Mouse (Mus musculus) hindbrain, embryonic 11.5 days (tissue): ENCODE data around the gene Zbtb26. TPM values are rescaled to one million over a fixed set of nuclear protein-coding genes. Genes with fewer than 3 reads are reported as not detected.
A peak's percentile ranks its signal among the peaks of the same experiment; 100 is the strongest.

Experiments used
- ATAC-seq: fragments of 200-750 bp; cut with Nextera tagmentation; 2 replicates; pipeline ENCODE4 v1.8.0; 2017; ENCODE audit warnings: mild to moderate bottlenecking, moderate TSS enrichment, moderate library complexity; ENCODE audit not compliant: low FRiP score
- DNase-seq: peaks from one replicate; pipeline ENCODE4 v3.0.0-alpha.2; 2015; ENCODE audit warnings: low spot score
- H3K27ac ChIP-seq: fragments of 300-500 bp; sonication (generic); 2 replicates; pipeline ENCODE4 v1.5.1; 2014; ENCODE audit warnings: mild to moderate bottlenecking, low read depth, low read length
- H3K27me3 ChIP-seq: fragments of 300-500 bp; sonication (generic); 2 replicates; pipeline ENCODE4 v1.6.1; 2014; ENCODE audit warnings: mild to moderate bottlenecking, low read length, moderate library complexity, mixed read lengths; ENCODE audit not compliant: control insufficient read depth, insufficient read depth
- H3K36me3 ChIP-seq: fragments of 300-500 bp; sonication (generic); 2 replicates; pipeline ENCODE4 v1.6.1; 2014; ENCODE audit warnings: mild to moderate bottlenecking, low read length, moderate library complexity, mixed read lengths; ENCODE audit not compliant: control insufficient read depth, insufficient read depth
- H3K4me1 ChIP-seq: fragments of 300-500 bp; sonication (generic); replicated peaks from 2 replicates; pipeline ENCODE4 v1.6.1; 2014; ENCODE audit warnings: low read length, mixed read lengths; ENCODE audit not compliant: control insufficient read depth, insufficient read depth
- H3K4me2 ChIP-seq: fragments of 300-500 bp; sonication (generic); replicated peaks from 2 replicates; pipeline ENCODE4 v1.6.1; 2014; ENCODE audit warnings: mild to moderate bottlenecking, low read depth, low read length
- H3K4me3 ChIP-seq: fragments of 300-500 bp; sonication (generic); 2 replicates; pipeline ENCODE4 v1.5.1; 2014; ENCODE audit warnings: low read depth, low read length
- H3K9ac ChIP-seq: fragments of 300-500 bp; sonication (generic); 2 replicates; pipeline ENCODE4 v1.6.1; 2014; ENCODE audit warnings: low read depth, low read length
- H3K9me3 ChIP-seq: fragments of 300-500 bp; sonication (generic); 2 replicates; pipeline ENCODE4 v1.6.1; 2016; ENCODE audit warnings: low read length; ENCODE audit not compliant: control insufficient read depth
- WGBS: fragments of 180-500 bp; shearing (Covaris S2); extraction: QIAGEN DNeasy Blood & Tissue Kit; methylation state at CpG from one replicate; pipeline ENCODE4 v1.1.7; 2014; 5-methylcytosine and 5-hydroxymethylcytosine counted together
- polyA plus RNA-seq: library from polyadenylated mRNA; unstranded; fragments of >200 nt; fragmentation: Nextera tagmentation; extraction: Ambion mirVana; gene quantifications from 2 replicates; pipeline ENCODE4 v1.2.1, GENCODE M21; 2014

Zbtb26 gene
- polyA plus RNA-seq, 1 experiment from 2014 or later, result 13.6 TPM

DNA sequence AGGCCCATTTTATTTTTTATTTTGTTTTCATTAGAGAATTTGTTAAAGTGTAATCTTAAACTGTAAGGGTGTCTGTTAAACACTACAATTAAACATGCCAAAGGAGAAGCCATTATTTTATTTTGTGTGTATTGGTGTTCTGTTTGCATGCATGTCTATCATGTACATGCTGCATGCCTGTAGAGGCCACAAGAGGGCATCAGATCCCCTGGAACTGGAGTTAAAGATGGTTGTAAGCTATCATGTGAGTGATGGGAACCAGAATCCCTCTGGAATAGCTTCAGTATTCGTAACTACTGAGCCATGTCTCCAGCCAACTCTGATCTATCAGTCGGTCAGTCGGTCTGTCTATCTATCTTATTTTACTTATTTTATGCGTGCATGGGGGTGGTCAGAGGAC lies 17.8 kb upstream of the Zbtb26 start:
- H3K4me1 ChIP-seq, result no peaks in the 10 kb centered on the region
- no peak overlapping the region for H3K4me2 ChIP-seq
- whole genome bisulfite sequencing, result 98% methylated on average over 4 of the region's 4 CpGs
- no peaks in the 10 kb centered on the region for H3K36me3 ChIP-seq
- DNase-seq (no peak), ATAC-seq (no peak)
- no peak overlapping the region for H3K4me3 ChIP-seq
- H3K27ac ChIP-seq, result no peak overlapping the region
- no peaks in the 10 kb centered on the region for H3K9me3 ChIP-seq
- H3K9ac ChIP-seq, result no peak overlapping the region
- H3K27me3 ChIP-seq, result no peaks in the 10 kb centered on the region

DNA sequence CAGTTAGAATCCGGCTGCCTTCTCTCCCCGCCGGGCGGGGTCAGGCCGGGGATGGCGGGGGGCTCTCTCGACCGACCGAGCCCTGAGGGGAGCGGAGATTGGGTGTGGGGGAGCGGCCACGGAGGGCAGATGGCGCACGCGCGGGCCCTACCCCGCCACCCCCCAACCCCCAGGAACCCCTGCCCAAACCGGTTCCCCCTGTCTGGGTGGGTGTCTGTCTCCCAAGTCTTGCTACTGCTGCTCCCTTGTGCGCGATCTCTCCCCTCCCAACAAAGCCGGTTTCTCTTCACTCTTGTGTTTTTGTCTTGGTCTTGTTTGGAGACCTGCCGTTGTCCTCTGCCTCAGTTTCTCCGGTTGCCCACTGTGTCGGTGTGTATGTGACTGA lies 9.4 kb upstream of the Zbtb26 start:
- Histone ChIP-seq H3K4me2 (peak overlapping the region; percentile 75), H3K36me3 (no peaks in the 10 kb centered on the region), H3K27me3 (no peaks in the 10 kb centered on the region), H3K4me3 (peak overlapping the region; percentile 93), H3K27ac (peak overlapping the region; percentile 79), H3K4me1 (peaks cover 3% of the 10 kb centered on the region; the same call in 1 of the 2 replicates), H3K9ac (peak overlapping the region; percentile 92), H3K9me3 (no peaks in the 10 kb centered on the region)
- peak; percentile 91 for ATAC-seq
- no peak for DNase-seq
- WGBS, result 1% methylated on average over 19 of the region's 24 CpGs

DNA sequence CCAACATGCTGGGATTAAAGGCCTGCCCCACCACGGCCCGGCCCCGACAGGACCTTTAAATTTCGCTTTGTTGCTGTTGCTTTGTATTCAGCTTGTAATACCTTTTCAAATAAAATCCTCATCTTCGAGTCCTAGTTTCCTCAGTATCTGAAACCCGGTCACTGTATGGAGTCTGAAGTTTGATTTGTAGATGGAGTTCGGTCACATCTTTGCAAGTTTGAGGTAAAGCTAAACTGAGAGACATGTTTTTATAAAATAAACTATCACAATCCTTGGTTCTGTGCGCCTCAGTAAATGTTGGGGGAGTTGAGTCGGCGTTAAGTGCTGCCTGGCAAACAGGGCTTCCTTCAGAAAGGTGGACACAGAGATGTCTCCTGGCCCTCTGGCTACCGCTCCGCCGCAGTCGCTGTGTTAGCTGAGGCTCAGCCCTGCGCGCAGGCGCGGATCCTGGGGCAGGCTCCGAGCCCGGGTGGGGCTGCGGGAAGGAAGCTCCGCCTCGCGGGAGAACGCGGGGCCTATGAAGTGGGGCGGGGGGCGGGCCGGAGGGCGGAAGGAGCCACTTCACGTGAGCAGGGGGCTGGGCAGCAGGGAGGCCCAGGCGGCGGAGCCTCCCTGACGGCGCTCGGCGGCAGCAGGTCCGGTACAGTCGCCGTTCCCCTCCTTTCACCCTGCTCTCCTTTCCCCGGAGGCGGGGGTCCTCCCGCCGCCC lies 8.9 kb upstream of the Zbtb26 start:
- peak; percentile 95 for DNase-seq
- H3K4me3 ChIP-seq, result peak overlapping the region; percentile 93
- peak overlapping the region; percentile 75 for H3K4me2 ChIP-seq
- 12% methylated on average over 36 of the region's 44 CpGs for WGBS
- H3K27ac ChIP-seq, result peak overlapping the region; percentile 79
- peaks cover 3% of the 10 kb centered on the region; the same call in 1 of the 2 replicates for H3K4me1 ChIP-seq
- ATAC-seq, result peak; percentile 98
- peak overlapping the region; percentile 92 for H3K9ac ChIP-seq
- no peaks in the 10 kb centered on the region for H3K27me3 ChIP-seq
- H3K9me3 ChIP-seq, result no peaks in the 10 kb centered on the region
- H3K36me3 ChIP-seq, result no peaks in the 10 kb centered on the region

DNA sequence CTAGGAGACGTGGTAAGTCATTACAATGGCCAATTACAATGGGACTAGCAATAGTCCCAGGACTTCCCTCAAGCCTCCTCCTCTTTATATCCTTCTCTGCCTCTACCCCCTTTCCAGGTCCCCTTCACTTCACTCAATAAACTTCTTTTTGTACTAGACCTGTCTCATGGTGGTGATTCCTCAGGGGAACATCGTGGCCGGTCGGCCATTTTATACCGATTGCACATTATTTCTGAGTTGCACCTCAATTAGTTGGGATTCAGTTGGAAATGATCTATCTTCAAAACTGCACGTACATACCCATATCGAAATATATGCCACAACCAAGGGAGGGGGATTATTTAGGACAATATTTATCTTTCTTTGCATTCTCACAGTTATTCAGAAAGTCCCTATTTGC lies 11.3 kb downstream of the Zbtb26 start:
- peak; percentile 43 for ATAC-seq
- no peaks in the 10 kb centered on the region for H3K4me1 ChIP-seq
- peak overlapping the region; percentile 98 for H3K27ac ChIP-seq
- peak overlapping the region; percentile 90 for H3K4me3 ChIP-seq
- H3K36me3 ChIP-seq, result no peaks in the 10 kb centered on the region
- H3K9me3 ChIP-seq, result no peaks in the 10 kb centered on the region
- H3K4me2 ChIP-seq, result peak overlapping the region; percentile 79
- DNase-seq, result peak; percentile 49
- WGBS, result 21% methylated on average over 7 of the region's 7 CpGs
- no peaks in the 10 kb centered on the region for H3K27me3 ChIP-seq
- peak overlapping the region; percentile 94 for H3K9ac ChIP-seq

DNA sequence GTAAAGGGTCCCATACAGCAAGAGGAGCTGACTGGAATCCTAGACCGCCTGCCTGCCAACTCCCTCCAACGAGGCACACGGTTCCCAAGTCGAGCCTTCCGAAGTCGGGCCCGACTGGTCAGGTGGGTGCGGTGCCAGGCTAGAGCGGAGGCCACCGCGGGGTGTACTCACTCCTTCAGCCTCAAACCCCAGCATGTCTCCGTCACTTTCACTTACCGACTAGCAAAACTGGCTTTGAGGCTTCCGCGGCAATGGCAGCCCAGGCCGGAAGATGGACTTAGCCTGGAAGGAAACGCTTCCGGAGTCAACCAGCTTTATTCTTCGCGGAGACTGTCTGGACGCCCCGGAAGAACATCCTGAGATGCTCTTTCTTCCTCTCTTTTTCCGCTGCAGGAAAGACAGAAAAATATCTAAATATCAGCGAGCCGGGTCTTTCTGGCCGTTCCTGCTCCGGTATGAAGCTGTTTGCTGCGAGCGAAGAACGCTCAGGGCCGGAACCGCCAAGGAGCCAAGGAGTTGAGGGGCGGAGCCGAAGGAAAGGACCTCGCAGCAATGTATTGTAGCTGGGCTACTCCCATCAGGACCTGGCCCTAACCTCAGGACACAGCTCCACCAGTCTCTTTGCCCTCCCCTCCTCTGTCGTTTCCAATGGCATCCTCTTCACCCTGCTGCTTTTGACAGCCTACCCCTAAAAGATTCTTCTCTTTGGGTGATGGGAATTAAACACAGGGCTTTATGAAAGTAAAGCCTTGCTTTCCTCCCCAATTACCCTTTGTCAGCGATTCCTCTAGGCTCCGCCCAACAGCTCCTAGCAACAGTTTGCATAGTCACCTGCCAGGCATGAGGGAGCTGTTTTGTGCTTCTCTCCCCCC lies 12.1 kb downstream of the Zbtb26 start:
- ATAC-seq, result peak; percentile 96
- under 1% methylated on average over 38 of the region's 38 CpGs for WGBS
- no peaks in the 10 kb centered on the region for H3K4me1 ChIP-seq

DNA sequence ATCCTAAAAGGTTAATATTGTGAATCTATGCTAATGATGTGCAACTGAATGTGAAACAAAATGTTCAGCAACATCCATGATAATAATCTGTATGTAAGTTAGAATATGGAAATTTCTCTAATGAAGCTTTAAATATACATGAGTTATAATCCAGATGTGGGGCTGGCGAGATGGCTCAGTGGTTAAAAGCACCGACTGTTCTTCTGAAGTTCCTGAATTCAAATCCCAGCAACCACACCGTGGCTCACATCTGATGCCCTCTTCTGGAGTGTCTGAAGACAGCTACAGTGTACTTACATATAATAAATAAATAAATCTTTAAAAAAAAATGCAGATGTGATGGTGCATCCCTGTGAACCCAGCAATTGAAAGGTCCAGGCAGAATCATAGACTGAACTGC lies 19.3 kb downstream of the Zbtb26 start:
- H3K9ac ChIP-seq, result no peak overlapping the region
- H3K27me3 ChIP-seq, result no peaks in the 10 kb centered on the region
- no peaks in the 10 kb centered on the region for H3K4me1 ChIP-seq
- no peaks in the 10 kb centered on the region for H3K36me3 ChIP-seq
- no peak for DNase-seq
- H3K9me3 ChIP-seq, result no peaks in the 10 kb centered on the region
- no peak for ATAC-seq
- H3K4me3 ChIP-seq, result no peak overlapping the region
- WGBS, result 68% methylated on average over 3 of the region's 3 CpGs
- no peak overlapping the region for H3K27ac ChIP-seq
- no peak overlapping the region for H3K4me2 ChIP-seq

More for the DNA sequence above, 12.1 kb downstream of the Zbtb26 start:
- H3K9me3 ChIP-seq, result no peaks in the 10 kb centered on the region
- peak overlapping the region; percentile 94 for H3K9ac ChIP-seq
- H3K27ac ChIP-seq, result peak overlapping the region; percentile 98
- peak overlapping the region; percentile 79 for H3K4me2 ChIP-seq
- no peaks in the 10 kb centered on the region for H3K36me3 ChIP-seq
- no peaks in the 10 kb centered on the region for H3K27me3 ChIP-seq
- DNase-seq, result peak; percentile 88
- H3K4me3 ChIP-seq, result peak overlapping the region; percentile 90

DNA sequence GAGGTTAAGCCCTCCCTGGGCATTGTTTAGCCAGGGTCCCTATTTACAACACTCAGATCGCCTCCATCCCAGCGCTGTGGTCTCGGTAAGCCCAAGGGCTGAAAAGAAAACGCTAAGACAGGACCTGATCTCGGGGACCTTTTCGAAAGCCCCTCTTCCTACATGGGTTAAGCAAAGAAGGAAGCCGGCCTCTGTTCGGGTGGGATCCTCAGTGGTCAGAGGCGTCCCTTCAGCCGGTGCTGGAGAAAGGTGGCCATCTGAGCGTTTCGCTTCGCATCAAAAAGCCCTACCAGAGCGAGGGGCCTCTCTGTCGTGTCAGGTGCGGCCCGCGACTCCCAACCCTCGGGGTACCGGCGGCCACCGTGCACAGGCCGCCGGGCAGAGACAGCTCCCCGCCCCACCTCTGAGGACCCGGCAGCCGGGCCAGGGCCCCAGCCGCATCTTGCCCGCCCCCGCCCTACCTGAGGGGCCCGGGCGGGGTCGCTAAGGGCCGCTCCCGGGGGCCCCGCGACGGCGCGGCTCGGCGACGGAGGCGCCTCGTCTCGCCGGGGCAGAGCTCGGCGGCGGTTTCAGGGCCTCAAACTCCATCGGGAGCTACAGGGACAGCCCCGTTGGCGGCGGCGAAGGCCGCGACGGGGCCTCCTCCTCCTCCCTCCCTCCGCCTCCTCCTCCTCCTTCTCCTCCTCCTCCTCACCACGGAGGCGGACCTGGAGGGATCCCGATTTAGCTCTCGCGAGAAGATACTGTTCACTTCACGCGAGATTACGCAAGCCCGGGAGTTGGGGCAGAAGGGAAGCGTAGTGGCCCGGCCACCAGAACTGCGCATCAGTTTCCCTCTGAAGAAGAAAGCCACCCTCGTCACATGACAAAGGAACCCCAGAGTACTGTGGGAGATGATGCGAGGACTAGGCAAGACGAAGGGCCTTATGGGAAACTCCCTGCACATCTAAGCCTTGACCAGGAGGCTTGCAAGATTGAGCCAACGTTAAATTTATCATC lies 20.3 kb downstream of the Zbtb26 start, which contains the start of gene Rc3h2:
Rc3h2 (minus strand) TSS at position 598 of the 999 bp plus-strand sequence.
- Histone ChIP-seq H3K27me3 (no peaks in the 10 kb centered on the region), H3K36me3 (no peaks in the 10 kb centered on the region), H3K27ac (peak within 1 kb of the TSS; percentile 97), H3K9me3 (no peaks in the 10 kb centered on the region), H3K9ac (peak within 1 kb of the TSS; percentile 97), H3K4me2 (peak within 1 kb of the TSS; percentile 59), H3K4me3 (peak within 1 kb of the TSS; percentile 95), H3K4me1 (no peaks in the 10 kb centered on the region)
- ATAC-seq, result peak; percentile 98
- peak; percentile 97 for DNase-seq
- WGBS, result under 1% methylated on average over 53 of the region's 75 CpGs

DNA sequence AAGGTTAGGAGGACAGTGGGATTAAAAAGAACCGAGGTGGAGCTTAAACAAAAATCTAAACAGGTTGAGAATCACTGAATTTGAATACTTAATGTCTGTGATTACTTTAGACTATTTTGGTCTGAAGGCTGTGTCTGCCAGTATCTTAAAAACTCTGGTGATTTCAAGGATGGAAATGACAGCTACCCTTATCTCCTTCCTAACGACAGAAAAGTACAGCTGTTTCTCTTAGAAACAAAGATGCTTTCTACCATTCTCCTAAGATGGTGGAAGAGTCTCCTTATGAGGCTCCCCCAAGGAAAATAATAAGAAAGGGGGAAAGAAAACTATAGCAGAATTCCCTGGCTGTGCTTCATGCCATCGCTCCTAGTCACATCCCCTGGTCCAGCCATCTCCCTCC lies 21.0 kb downstream of the Zbtb26 start:
- no peak for ATAC-seq
- peak overlapping the region; percentile 97 for H3K27ac ChIP-seq
- H3K36me3 ChIP-seq, result no peaks in the 10 kb centered on the region
- H3K9me3 ChIP-seq, result no peaks in the 10 kb centered on the region
- H3K4me1 ChIP-seq, result no peaks in the 10 kb centered on the region
- peak overlapping the region; percentile 59 for H3K4me2 ChIP-seq
- 12% methylated on average over 3 of the region's 3 CpGs for WGBS
- no peaks in the 10 kb centered on the region for H3K27me3 ChIP-seq
- DNase-seq, result no peak
- peak overlapping the region; percentile 97 for H3K9ac ChIP-seq
- peak overlapping the region; percentile 95 for H3K4me3 ChIP-seq
